Mouse (Mus musculus): ENCODE results near the gene Drd3.

DNA sequence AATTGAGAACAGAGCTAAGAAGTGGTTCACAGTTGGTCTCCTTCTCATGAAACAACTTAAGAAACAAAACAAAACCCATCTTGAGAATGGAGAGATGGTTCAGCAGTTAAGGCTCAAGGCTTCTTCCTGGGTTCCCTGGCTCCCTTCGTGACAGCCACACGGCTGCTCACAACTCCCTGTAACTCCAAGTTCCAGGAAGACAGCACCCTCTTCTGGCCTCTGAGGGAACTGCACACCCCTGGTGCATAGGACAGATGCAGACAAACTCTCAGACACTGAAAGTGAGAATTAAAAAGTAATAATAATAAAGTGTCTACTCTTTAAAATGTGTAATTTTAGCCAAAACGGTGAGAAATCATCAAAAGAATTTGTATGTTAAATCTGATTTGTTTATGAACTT lies 29.4 kb upstream of the Drd3 start:
- TF ChIP-seq CTCF (IDR thresholded peaks at IDR 0.05; ENCODE audit: extremely low read depth, insufficient read length, insufficient replicate concordance, low read depth, low read length) (peak; percentile 39; the same call in 1 of the 2 replicates), POLR2A (IDR thresholded peaks at IDR 0.05; ENCODE audit: low read depth, low read length) (no peak)

Data from small intestine, adult 2 months (tissue).